Mouse (Mus musculus) myocyte (in vitro differentiated cells): ENCODE data around the gene Tmem79.

Experiments used
- MAX ChIP-seq: IDR thresholded peaks from one replicate; pipeline ENCODE4 v1.6.1; 2011; ENCODE audit warnings: low read depth, mild to moderate bottlenecking, control low read depth
- MYOG ChIP-seq, 3 experiments: IDR thresholded peaks; one replicate each; pipeline ENCODE4 v1.6.1; 2011; ENCODE audit warnings: control low read depth in 2 of 3, low read depth in 2 of 3, mild to moderate bottlenecking in 2 of 3; ENCODE audit not compliant: insufficient read length in 2 of 3, control insufficient read depth in 1 of 3, insufficient read depth in 1 of 3

- TF ChIP-seq MAX, result no peak
- TF ChIP-seq MYOG (IDR thresholded peaks at IDR 0.05; ENCODE audit: control insufficient read depth in 1 of 3, insufficient read depth in 1 of 3, insufficient read length in 2 of 3, low read depth in 2 of 3), result no peak
Measured at GRCm38 (mm10) chr3:88364337-88364736, 28.4 kb upstream of the Tmem79 start, which contains the start of gene Paqr6.
